Mouse (Mus musculus) C2C12 (cell line): Measurements from ENCODE around the gene Bag1.

Source experiments
- CEBPB ChIP-seq: IDR thresholded peaks from one replicate; pipeline ENCODE4 v1.6.1; 2011; ENCODE audit warnings: low read depth, mild to moderate bottlenecking, control low read depth, moderate library complexity
- CTCF ChIP-seq: IDR thresholded peaks from one replicate; pipeline ENCODE4 v1.5.1; 2011; ENCODE audit not compliant: control insufficient read depth, insufficient read depth, insufficient read length
- MYOD1 ChIP-seq: IDR thresholded peaks from one replicate; pipeline ENCODE4 v1.6.1; 2011; ENCODE audit warnings: low read depth; ENCODE audit not compliant: control insufficient read depth, insufficient read length
- USF1 ChIP-seq: IDR thresholded peaks from one replicate; pipeline ENCODE4 v1.6.1; 2011; ENCODE audit warnings: low read depth, mild to moderate bottlenecking, control low read depth, moderate library complexity

DNA sequence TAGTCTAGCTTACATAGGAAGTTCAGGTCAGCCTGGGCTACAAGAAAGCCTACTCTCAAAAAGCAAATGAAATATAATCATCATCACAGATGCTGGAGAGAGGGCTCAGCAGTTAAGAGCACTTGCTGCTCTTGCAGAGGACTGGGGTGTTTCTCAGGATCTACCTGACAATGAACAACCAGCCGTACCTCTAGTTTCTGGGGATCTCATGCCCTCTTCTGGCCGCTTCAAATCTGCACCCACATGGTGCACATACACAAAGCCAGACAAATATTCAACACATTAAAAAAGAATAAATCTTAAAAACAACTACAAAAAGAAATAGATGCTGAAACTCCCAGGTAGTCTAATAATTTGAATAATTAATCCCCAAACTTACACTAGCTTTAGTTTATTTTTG lies 52.4 kb downstream of the Bag1 start:
- TF ChIP-seq CTCF: no peak
- TF ChIP-seq CEBPB: no peak
- no peak for TF ChIP-seq USF1
- no peak for TF ChIP-seq MYOD1
